Mouse (Mus musculus) G1E (cell line): ENCODE measurements at regions not wholly inside any gene's neighbourhood (a gene's known extent, or its start where the extent isn't known, plus 50 kb on each side); places are given as distances from the start of the nearest gene placed in this dataset.

Experiments
- CTCF ChIP-seq: IDR thresholded peaks from 2 replicates; pipeline ENCODE4 v1.5.1; 2012; ENCODE audit warnings: low read depth, low read length, inconsistent platforms, mixed read lengths
- POLR2AphosphoS5 ChIP-seq: IDR thresholded peaks from 2 replicates; pipeline ENCODE4 v1.6.1; 2012; ENCODE audit warnings: low read depth, low read length, inconsistent platforms; ENCODE audit not compliant: insufficient replicate concordance

GRCm38 (mm10) chr7:64079301-64079700 lies 74.3 kb upstream of the Trpm1 start:
- no peak for TF ChIP-seq CTCF
- TF ChIP-seq POLR2AphosphoS5: no peak
